Mouse (Mus musculus): ENCODE measurements at regions not wholly inside any gene's neighbourhood (a gene's known extent, or its start where the extent isn't known, plus 50 kb on each side); places are given as distances from the start of the nearest gene placed in this dataset.

GRCm38 (mm10) chr13:118506136-118506535, 119.1 kb upstream of the Mrps30 start:
- Histone ChIP-seq H3K27me3 (ENCODE audit: insufficient read depth, low read length) (no peaks in the 10 kb centered on the region), H3K4me2 (replicated peaks; ENCODE audit: low read depth, low read length) (no peak overlapping the region), H3K27ac (ENCODE audit: low read length) (no peak overlapping the region), H3K4me3 (ENCODE audit: low read length) (no peak overlapping the region), H3K9me3 (ENCODE audit: low read length) (no peaks in the 10 kb centered on the region), H3K9ac (replicated peaks; ENCODE audit: low read length) (no peak overlapping the region), H3K4me1 (ENCODE audit: insufficient read depth, low read length) (no peaks in the 10 kb centered on the region), H3K36me3 (ENCODE audit: insufficient read depth, low read length) (no peaks in the 10 kb centered on the region)
- WGBS, result 57% methylated on average over 4 of the region's 4 CpGs
- no peak for ATAC-seq (ENCODE audit: low FRiP score, low TSS enrichment)

DNA sequence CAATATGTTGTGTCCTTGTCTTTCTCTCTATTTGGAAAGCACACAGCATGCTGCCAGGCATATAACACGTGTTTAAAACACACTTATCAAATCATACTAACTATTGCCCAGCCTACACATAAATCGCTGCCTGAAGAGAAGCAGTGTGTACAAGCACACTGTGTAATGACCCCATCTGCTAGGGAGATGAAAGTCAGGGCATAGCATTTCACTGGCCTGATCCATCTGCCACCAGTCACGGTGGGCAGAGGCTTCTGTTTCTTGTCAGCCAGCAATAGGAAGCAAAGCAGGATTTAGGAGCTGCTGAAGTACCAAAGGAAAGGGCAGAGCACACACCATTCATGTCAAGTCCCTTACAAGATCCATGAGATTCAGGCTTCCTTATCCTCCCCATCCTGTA, 103.6 kb upstream of the Mrps30 start:
- Histone ChIP-seq H3K9me3 (ENCODE audit: low read length) (no peaks in the 10 kb centered on the region), H3K9ac (replicated peaks; ENCODE audit: low read length) (no peak overlapping the region), H3K27me3 (ENCODE audit: insufficient read depth, low read length) (no peaks in the 10 kb centered on the region), H3K36me3 (ENCODE audit: insufficient read depth, low read length) (no peaks in the 10 kb centered on the region), H3K27ac (ENCODE audit: low read length) (no peak overlapping the region), H3K4me3 (ENCODE audit: low read length) (no peak overlapping the region), H3K4me1 (ENCODE audit: insufficient read depth, low read length) (no peaks in the 10 kb centered on the region), H3K4me2 (replicated peaks; ENCODE audit: low read depth, low read length) (no peak overlapping the region)
- WGBS, result 16% methylated on average over 3 of the region's 3 CpGs
- peak; percentile 88 for ATAC-seq (ENCODE audit: low FRiP score, low TSS enrichment)

DNA sequence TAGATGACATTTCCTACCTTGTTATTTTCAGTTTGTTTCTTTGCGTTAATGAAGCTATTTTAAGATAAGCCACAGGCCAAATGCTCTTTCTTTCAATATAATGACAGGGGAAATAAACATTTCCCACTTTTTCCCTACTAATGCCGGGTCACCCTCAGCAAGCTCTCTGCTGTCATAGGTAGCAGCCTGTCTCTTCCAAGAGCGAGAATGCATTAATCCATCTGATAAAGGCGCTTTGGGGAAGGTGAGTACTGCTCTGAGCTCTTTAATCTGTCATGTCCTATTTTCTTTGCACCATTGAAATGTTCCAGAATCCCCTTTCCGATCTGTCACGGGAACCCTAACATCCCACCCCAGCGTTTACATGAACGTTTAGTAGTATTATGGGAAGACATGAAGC, 96.0 kb upstream of the Mrps30 start:
- no peaks in the 10 kb centered on the region for H3K36me3 ChIP-seq (ENCODE audit: insufficient read depth, low read length)
- H3K9me3 ChIP-seq (ENCODE audit: low read length), result no peaks in the 10 kb centered on the region
- no peaks in the 10 kb centered on the region for H3K27me3 ChIP-seq (ENCODE audit: insufficient read depth, low read length)
- H3K9ac ChIP-seq (replicated peaks; ENCODE audit: low read length), result no peak overlapping the region
- ATAC-seq (ENCODE audit: low FRiP score, low TSS enrichment), result no peak
- H3K4me2 ChIP-seq (replicated peaks; ENCODE audit: low read depth, low read length), result no peak overlapping the region
- H3K4me3 ChIP-seq (ENCODE audit: low read length), result no peak overlapping the region
- H3K27ac ChIP-seq (ENCODE audit: low read length), result no peak overlapping the region
- no peaks in the 10 kb centered on the region for H3K4me1 ChIP-seq (ENCODE audit: insufficient read depth, low read length)
- 53% methylated on average over 8 of the region's 8 CpGs for WGBS

DNA sequence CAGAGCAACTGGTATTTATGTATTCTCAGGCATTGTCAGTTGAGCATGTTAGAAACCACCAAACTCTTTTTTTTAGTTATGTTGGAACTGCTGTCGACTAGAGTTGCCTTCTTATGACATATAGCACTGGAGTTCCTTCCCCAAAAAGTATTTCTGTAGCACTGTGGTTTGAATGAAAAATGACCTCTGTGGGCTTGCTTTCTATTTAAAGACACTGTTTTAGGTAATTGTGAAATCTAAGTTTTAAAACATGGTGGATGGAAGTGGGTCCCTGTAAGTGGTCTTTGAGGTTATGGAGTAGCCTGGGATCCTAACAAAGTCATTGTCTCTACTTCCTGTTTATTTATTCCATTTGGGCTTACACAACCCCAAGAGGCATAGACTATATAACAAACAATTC, 93.2 kb upstream of the Mrps30 start:
- Histone ChIP-seq H3K36me3 (ENCODE audit: insufficient read depth, low read length) (no peaks in the 10 kb centered on the region), H3K4me1 (ENCODE audit: insufficient read depth, low read length) (no peaks in the 10 kb centered on the region), H3K27ac (ENCODE audit: low read length) (no peak overlapping the region), H3K4me3 (ENCODE audit: low read length) (no peak overlapping the region), H3K27me3 (ENCODE audit: insufficient read depth, low read length) (no peaks in the 10 kb centered on the region), H3K4me2 (replicated peaks; ENCODE audit: low read depth, low read length) (no peak overlapping the region), H3K9ac (replicated peaks; ENCODE audit: low read length) (no peak overlapping the region), H3K9me3 (ENCODE audit: low read length) (no peaks in the 10 kb centered on the region)
- 80% methylated on average over 1 of the region's 1 CpGs for WGBS
- no peak for ATAC-seq (ENCODE audit: low FRiP score, low TSS enrichment)

- H3K4me1 ChIP-seq (ENCODE audit: insufficient read depth, low read length), result no peaks in the 10 kb centered on the region
- no peaks in the 10 kb centered on the region for H3K9me3 ChIP-seq (ENCODE audit: low read length)
- H3K4me3 ChIP-seq (ENCODE audit: low read length), result no peak overlapping the region
- H3K9ac ChIP-seq (replicated peaks; ENCODE audit: low read length), result no peak overlapping the region
- no peak for ATAC-seq (ENCODE audit: low FRiP score, low TSS enrichment)
- H3K27me3 ChIP-seq (ENCODE audit: insufficient read depth, low read length), result no peaks in the 10 kb centered on the region
- no peaks in the 10 kb centered on the region for H3K36me3 ChIP-seq (ENCODE audit: insufficient read depth, low read length)
- WGBS, result 40% methylated on average over 1 of the region's 1 CpGs
- H3K27ac ChIP-seq (ENCODE audit: low read length), result no peak overlapping the region
- no peak overlapping the region for H3K4me2 ChIP-seq (replicated peaks; ENCODE audit: low read depth, low read length)
Observed at GRCm38 (mm10) chr13:118478487-118478886, 91.4 kb upstream of the Mrps30 start.

DNA sequence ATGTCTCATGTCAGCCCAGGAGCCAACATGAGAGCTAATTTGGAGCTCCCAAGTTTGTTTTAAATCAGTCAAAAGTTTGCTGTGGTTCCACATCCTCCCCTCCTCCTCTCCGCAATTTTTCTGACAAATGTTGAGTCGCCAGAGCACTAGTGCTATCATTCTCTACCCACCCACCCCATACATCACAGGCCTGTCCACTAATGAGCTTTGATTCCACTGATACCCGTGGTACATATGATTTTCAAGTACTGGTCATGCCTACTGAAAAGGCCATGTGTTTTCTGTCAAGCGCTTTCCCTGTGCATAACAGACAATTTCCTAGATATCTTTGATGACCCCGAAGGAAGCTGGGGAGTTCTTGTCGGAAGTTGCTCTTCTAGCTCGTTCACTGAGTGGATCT, 85.5 kb upstream of the Mrps30 start:
- Histone ChIP-seq H3K9me3 (ENCODE audit: low read length) (no peaks in the 10 kb centered on the region), H3K9ac (replicated peaks; ENCODE audit: low read length) (no peak overlapping the region), H3K36me3 (ENCODE audit: insufficient read depth, low read length) (no peaks in the 10 kb centered on the region), H3K4me2 (replicated peaks; ENCODE audit: low read depth, low read length) (no peak overlapping the region), H3K27ac (ENCODE audit: low read length) (no peak overlapping the region), H3K27me3 (ENCODE audit: insufficient read depth, low read length) (no peaks in the 10 kb centered on the region), H3K4me3 (ENCODE audit: low read length) (no peak overlapping the region), H3K4me1 (ENCODE audit: insufficient read depth, low read length) (no peaks in the 10 kb centered on the region)
- ATAC-seq (ENCODE audit: low FRiP score, low TSS enrichment), result no peak; the same call in 1 of the 2 replicates
- 52% methylated on average over 7 of the region's 7 CpGs for WGBS

DNA sequence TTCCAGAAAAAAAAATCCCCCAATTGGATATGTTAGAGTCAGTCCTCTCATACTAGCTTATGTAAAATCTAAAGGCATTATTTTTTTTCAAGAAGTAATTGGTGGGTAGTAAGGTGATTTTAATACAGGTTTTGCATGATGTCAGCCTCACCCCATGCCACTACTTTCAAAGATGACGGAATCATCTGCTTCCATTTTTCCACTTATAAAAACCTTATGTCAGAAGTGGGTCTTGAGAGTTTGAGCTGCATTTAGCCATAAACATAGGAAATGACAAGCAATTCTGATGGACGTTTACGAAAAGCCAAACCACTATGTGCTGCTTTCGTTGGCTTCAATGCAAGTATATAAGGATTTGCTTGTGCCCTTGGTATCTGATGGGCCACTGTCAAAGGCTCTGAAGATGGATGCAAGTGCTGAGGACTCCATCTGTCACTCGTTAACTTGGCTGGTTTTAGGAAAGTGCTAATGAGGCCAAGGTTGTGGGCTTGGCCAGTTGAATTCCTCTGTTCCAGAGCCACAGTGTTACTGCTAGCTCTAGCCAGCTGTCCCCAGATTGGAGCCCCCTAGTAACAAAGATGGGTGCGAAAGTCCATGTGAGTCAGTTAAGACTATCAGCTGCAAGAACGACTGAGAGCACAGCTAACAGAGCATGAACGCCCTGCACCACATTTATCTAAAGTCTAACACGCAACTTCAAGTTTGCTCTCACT, 72.8 kb upstream of the Mrps30 start:
- H3K27me3 ChIP-seq (ENCODE audit: insufficient read depth, low read length), result no peaks in the 10 kb centered on the region
- H3K27ac ChIP-seq (ENCODE audit: low read length), result no peak overlapping the region
- WGBS, result 78% methylated on average over 9 of the region's 9 CpGs
- H3K4me2 ChIP-seq (replicated peaks; ENCODE audit: low read depth, low read length), result no peak overlapping the region
- no peak overlapping the region for H3K9ac ChIP-seq (replicated peaks; ENCODE audit: low read length)
- H3K36me3 ChIP-seq (ENCODE audit: insufficient read depth, low read length), result no peaks in the 10 kb centered on the region
- no peaks in the 10 kb centered on the region for H3K9me3 ChIP-seq (ENCODE audit: low read length)
- peak; percentile 82; the same call in 1 of the 2 replicates for ATAC-seq (ENCODE audit: low FRiP score, low TSS enrichment)
- H3K4me3 ChIP-seq (ENCODE audit: low read length), result no peak overlapping the region
- no peaks in the 10 kb centered on the region for H3K4me1 ChIP-seq (ENCODE audit: insufficient read depth, low read length)

DNA sequence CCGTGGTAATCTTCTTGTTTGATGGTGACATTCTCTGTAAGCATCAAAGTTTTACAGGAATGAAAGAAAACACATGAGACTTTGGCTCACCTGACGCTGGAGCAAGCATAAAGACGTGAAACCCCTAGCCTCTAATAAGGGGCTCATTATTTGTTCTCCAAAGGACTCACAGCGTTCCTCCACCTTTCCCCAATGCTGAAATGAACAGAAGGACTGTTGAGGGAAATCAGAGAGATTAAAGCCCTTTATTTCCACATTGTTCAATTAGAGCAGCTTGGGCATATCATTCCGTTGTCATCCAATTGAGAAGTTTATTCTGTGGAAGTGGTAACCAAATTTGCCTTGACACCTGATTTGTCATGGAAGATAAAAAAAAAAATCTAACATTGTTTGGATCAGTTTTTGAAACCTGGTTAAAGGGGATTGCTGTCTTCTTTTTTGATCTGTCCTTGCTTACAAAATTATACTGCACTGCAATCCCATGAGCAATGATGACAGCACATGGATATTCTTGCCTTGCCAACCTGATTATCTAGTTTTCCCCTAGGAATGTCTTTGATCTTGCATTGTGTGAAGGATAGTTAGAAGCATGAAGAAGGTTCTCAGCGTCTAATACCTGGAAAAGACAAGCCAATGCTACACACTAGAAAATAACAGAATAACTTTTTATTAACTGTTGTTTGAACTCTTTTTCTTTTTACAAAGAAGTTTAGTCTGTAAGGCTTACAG, 62.1 kb upstream of the Mrps30 start:
- Histone ChIP-seq H3K9ac (replicated peaks; ENCODE audit: low read length) (no peak overlapping the region), H3K27me3 (ENCODE audit: insufficient read depth, low read length) (no peaks in the 10 kb centered on the region), H3K36me3 (ENCODE audit: insufficient read depth, low read length) (no peaks in the 10 kb centered on the region), H3K4me1 (ENCODE audit: insufficient read depth, low read length) (no peaks in the 10 kb centered on the region), H3K4me3 (ENCODE audit: low read length) (no peak overlapping the region), H3K27ac (ENCODE audit: low read length) (no peak overlapping the region), H3K9me3 (ENCODE audit: low read length) (no peaks in the 10 kb centered on the region), H3K4me2 (replicated peaks; ENCODE audit: low read depth, low read length) (no peak overlapping the region)
- 62% methylated on average over 6 of the region's 6 CpGs for whole genome bisulfite sequencing
- no peak for ATAC-seq (ENCODE audit: low FRiP score, low TSS enrichment)

- no peak overlapping the region for H3K4me3 ChIP-seq (ENCODE audit: low read length)
- ATAC-seq (ENCODE audit: low FRiP score, low TSS enrichment), result no peak
- no peaks in the 10 kb centered on the region for H3K9me3 ChIP-seq (ENCODE audit: low read length)
- H3K9ac ChIP-seq (replicated peaks; ENCODE audit: low read length), result no peak overlapping the region
- H3K4me1 ChIP-seq (ENCODE audit: insufficient read depth, low read length), result no peaks in the 10 kb centered on the region
- H3K4me2 ChIP-seq (replicated peaks; ENCODE audit: low read depth, low read length), result no peak overlapping the region
- no peaks in the 10 kb centered on the region for H3K27me3 ChIP-seq (ENCODE audit: insufficient read depth, low read length)
- H3K27ac ChIP-seq (ENCODE audit: low read length), result no peak overlapping the region
- 87% methylated on average over 5 of the region's 5 CpGs for WGBS
- H3K36me3 ChIP-seq (ENCODE audit: insufficient read depth, low read length), result no peaks in the 10 kb centered on the region
Observed at GRCm38 (mm10) chr13:118441322-118442064, 54.4 kb upstream of the Mrps30 start.
